Mouse (Mus musculus) heart, adult 8-10 months (tissue): ENCODE data around the gene Ankrd11. TPM values are rescaled to one million over a fixed set of nuclear protein-coding genes. Genes with fewer than 3 reads are reported as not detected.
A peak's percentile ranks its signal among the peaks of the same experiment; 100 is the strongest.

Experiments used
- DNase-seq: peaks from one replicate; pipeline ENCODE4 v3.0.0; 2022; ENCODE audit warnings: low spot score
- total RNA-seq, 4 experiments: library from RNA; stranded (reverse); gene quantifications; 2 replicates each; pipeline ENCODE4 v1.2.4; 2022

The Ankrd11 gene
- total RNA-seq, 4 experiments from 2014 or later = 71.5 to 75.9 (median 75.2) TPM

GRCm38 (mm10) chr8:123005328-123005727 lies 36.7 kb downstream of the Ankrd11 start:
- no peak for DNase-seq

GRCm38 (mm10) chr8:123004033-123004922 lies 37.8 kb downstream of the Ankrd11 start:
- no peak for DNase-seq

GRCm38 (mm10) chr8:123000311-123000710 lies 41.8 kb downstream of the Ankrd11 start:
- DNase-seq = no peak

GRCm38 (mm10) chr8:122997963-122998362 lies 44.1 kb downstream of the Ankrd11 start:
- no peak for DNase-seq

- no peak for DNase-seq
These were observed 48.3 kb downstream of the Ankrd11 start for GRCm38 (mm10) chr8:122993740-122994139.

GRCm38 (mm10) chr8:122993031-122993430 lies 49.0 kb downstream of the Ankrd11 start:
- DNase-seq = no peak

GRCm38 (mm10) chr8:122992296-122992695 lies 49.8 kb downstream of the Ankrd11 start:
- no peak for DNase-seq

GRCm38 (mm10) chr8:122991368-122991767 lies 50.7 kb downstream of the Ankrd11 start:
- no peak for DNase-seq

- no peak for DNase-seq
These were observed 52.1 kb downstream of the Ankrd11 start for GRCm38 (mm10) chr8:122989976-122990375.

- DNase-seq = no peak
These were observed 53.1 kb downstream of the Ankrd11 start for GRCm38 (mm10) chr8:122988955-122989354.

- no peak for DNase-seq
These were observed 54.8 kb downstream of the Ankrd11 start for GRCm38 (mm10) chr8:122987255-122987654.

- DNase-seq = no peak
These were observed 55.4 kb downstream of the Ankrd11 start for GRCm38 (mm10) chr8:122986501-122987184.

GRCm38 (mm10) chr8:122984175-122984574 lies 57.9 kb downstream of the Ankrd11 start:
- no peak for DNase-seq

GRCm38 (mm10) chr8:122983178-122983942 lies 58.7 kb downstream of the Ankrd11 start:
- DNase-seq = no peak

- DNase-seq = no peak
These were observed 60.4 kb downstream of the Ankrd11 start for GRCm38 (mm10) chr8:122981646-122982045.

GRCm38 (mm10) chr8:122979865-122980509 lies 62.1 kb downstream of the Ankrd11 start:
- no peak for DNase-seq

GRCm38 (mm10) chr8:122979424-122979823 lies 62.7 kb downstream of the Ankrd11 start:
- no peak for DNase-seq

GRCm38 (mm10) chr8:122976046-122976445 lies 66.0 kb downstream of the Ankrd11 start:
- peak; percentile 37 for DNase-seq

- DNase-seq = no peak
These were observed 72.0 kb downstream of the Ankrd11 start for GRCm38 (mm10) chr8:122969964-122970620.

GRCm38 (mm10) chr8:122968145-122968544 lies 73.9 kb downstream of the Ankrd11 start:
- DNase-seq = no peak

- DNase-seq = no peak
These were observed 75.4 kb downstream of the Ankrd11 start for GRCm38 (mm10) chr8:122966638-122967037.
